32 mouse cellular contexts compared by ENCODE assay signal in the genomic region with DNA sequence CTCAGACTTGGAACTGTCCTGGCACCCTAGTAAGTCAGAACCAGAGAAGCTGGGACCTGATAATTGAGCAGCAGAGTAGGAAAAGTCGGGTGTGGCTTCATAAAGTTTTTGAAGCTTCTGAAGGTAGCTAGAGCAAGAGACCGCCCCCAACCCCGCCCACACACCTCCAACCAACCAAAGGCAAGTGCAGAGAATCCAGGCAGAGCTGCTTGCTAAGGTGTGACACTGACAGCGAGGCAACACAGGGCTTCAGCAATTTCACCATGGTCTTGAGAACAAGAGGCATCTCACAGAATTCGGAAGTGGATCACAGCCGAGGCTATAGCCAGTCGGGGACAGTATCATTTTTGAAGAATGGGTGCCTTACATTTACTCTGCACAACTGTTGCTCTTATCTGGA. TPM values are rescaled to one million over a fixed set of nuclear protein-coding genes. Genes with fewer than 3 reads are reported as not detected.
"Had no signal": no experiment of that assay in that cellular context is flagged by ENCODE, and none has a peak within 500 bp of the region (broad histone marks: within the 10 kb centered on the region; RNA-seq: fewer than 3 reads in every experiment).

A gene (minus strand): TSS at position 101 of the 400 bp plus-strand sequence.

RNA-seq across cellular contexts. Expression of the gene that starts here (rescaled TPM):
- total RNA-seq: heart, postnatal 25 days; heart, postnatal 4 days; hindbrain, postnatal 0 days; layer of hippocampus, adult 18-20 months; layer of hippocampus, postnatal 10 days; layer of hippocampus, postnatal 14 days; layer of hippocampus, postnatal 25 days; layer of hippocampus, postnatal 36 days had no signal
- polyA plus RNA-seq: heart, embryonic 10.5 days; heart, embryonic 11.5 days; heart, embryonic 12.5 days; heart, embryonic 13.5 days; heart, embryonic 14.5 days; heart, embryonic 15.5 days; heart, embryonic 16.5 days; heart, postnatal 0 days; hindbrain, embryonic 10.5 days; hindbrain, embryonic 11.5 days; hindbrain, embryonic 12.5 days; hindbrain, embryonic 13.5 days; hindbrain, embryonic 14.5 days; hindbrain, embryonic 15.5 days; hindbrain, embryonic 16.5 days; hindbrain, postnatal 0 days; intestine, embryonic 14.5 days; intestine, embryonic 15.5 days; intestine, embryonic 16.5 days; intestine, postnatal 0 days; kidney, adult 2 months; kidney, embryonic 14.5 days; kidney, embryonic 15.5 days; kidney, embryonic 16.5 days; kidney, postnatal 0 days had no signal
